Mouse (Mus musculus) megakaryocyte-erythroid progenitor cell, adult 5 weeks (primary cell): ENCODE data around the gene Ccdc6. TPM values are rescaled to one million over a fixed set of nuclear protein-coding genes. Genes with fewer than 3 reads are reported as not detected.

Experiments used
- polyA plus RNA-seq: library from polyadenylated mRNA; stranded (reverse); fragments of >175 nt; gene quantifications from 2 replicates; pipeline ENCODE4 v1.2.3, GENCODE M21; 2012

Gene Ccdc6
- polyA plus RNA-seq = 21.1 and 24.7 TPM in 2 replicates

GRCm38 (mm10) chr10:70096366-70097188, at the start of gene Ccdc6:
Ccdc6 (plus strand) TSS chr10:70097121.

GRCm38 (mm10) chr10:70204505-70205399, 107.8 kb downstream of the Ccdc6 start, which contains the start of gene Mrln:
Mrln (plus strand) TSS chr10:70204664.

Other genes starting within 250 kb of the Ccdc6 start
- not detected in 2 replicates for gene Mrln, start 107.5 kb downstream of the Ccdc6 start, polyA plus RNA-seq
- gene Slc16a9, start 148.0 kb downstream of the Ccdc6 start, polyA plus RNA-seq = 0.02 and 0.04 TPM in 2 replicates